Mouse (Mus musculus) testis, adult 10 weeks (tissue): ENCODE data around the gene Gm21988. TPM values are rescaled to one million over a fixed set of nuclear protein-coding genes. Genes with fewer than 3 reads are reported as not detected.

Experiments
- polyA plus RNA-seq: library from polyadenylated mRNA; stranded (reverse); fragments of 350-450 nt; fragmentation: Illumina TruSeq; extraction: RNeasy Lipid Tissue Mini Kit (QIAGEN cat#74804); gene quantifications from one replicate; pipeline ENCODE4 v1.2.3, GENCODE M21; 2014; ENCODE audit warnings: low read depth, low replicate concordance

The Gm21988 gene
- 0.46 TPM for polyA plus RNA-seq

GRCm38 (mm10) chr11:70239541-70240279 is at the start of gene Gm21988, which contains the start of gene Rnasek:
Gene Gm21988 (minus strand): TSS chr11:70239830.
Gene Rnasek (minus strand): TSS chr11:70239842.

GRCm38 (mm10) chr11:70254931-70255531 is 15.4 kb upstream of the Gm21988 start, which contains the start of gene Alox12:
Gene Alox12 (minus strand): TSS chr11:70255353.

GRCm38 (mm10) chr11:70237457-70238167 is 2.0 kb downstream of the Gm21988 start, which contains the start of gene 0610010K14Rik:
Gene 0610010K14Rik (minus strand): TSS chr11:70237914.

GRCm38 (mm10) chr11:70229260-70230010 is 10.2 kb downstream of the Gm21988 start, which contains the start of gene Bcl6b:
Gene Bcl6b (minus strand): TSS chr11:70229798.

GRCm38 (mm10) chr11:70220731-70221602 is 18.7 kb downstream of the Gm21988 start, which contains the start of gene Slc16a13:
Gene Slc16a13 (minus strand): TSS chr11:70221064.

GRCm38 (mm10) chr11:70212423-70212822 is 27.2 kb downstream of the Gm21988 start, which contains the start of gene Slc16a11:
Gene Slc16a11 (plus strand): TSS chr11:70212752.

Other genes starting within 250 kb of the Gm21988 start
- 586 TPM for gene Gabarap, start 248.7 kb downstream of the Gm21988 start, polyA plus RNA-seq
- 12.7 TPM for gene Phf23, start 244.1 kb downstream of the Gm21988 start, polyA plus RNA-seq
- gene Dvl2, start 239.2 kb downstream of the Gm21988 start, polyA plus RNA-seq, result 0.98 TPM
- 3.9 TPM for gene Acadvl, start 224.4 kb downstream of the Gm21988 start, polyA plus RNA-seq
- gene Dlg4, start 222.9 kb downstream of the Gm21988 start, polyA plus RNA-seq, result 0.46 TPM
- gene Asgr1, start 185.7 kb downstream of the Gm21988 start, polyA plus RNA-seq, result not detected
- gene Asgr2, start 147.2 kb downstream of the Gm21988 start, polyA plus RNA-seq, result not detected
- gene Mgl2, start 109.5 kb downstream of the Gm21988 start, polyA plus RNA-seq, result 0.73 TPM
- 1.9 TPM for gene Clec10a, start 83.6 kb downstream of the Gm21988 start, polyA plus RNA-seq
- gene Slc16a11, start 27.1 kb downstream of the Gm21988 start, polyA plus RNA-seq, result not detected
- gene Slc16a13, start 18.8 kb downstream of the Gm21988 start, polyA plus RNA-seq, result 0.62 TPM
- 1.7 TPM for gene Bcl6b, start 10.0 kb downstream of the Gm21988 start, polyA plus RNA-seq
- gene 0610010K14Rik, start 1.9 kb downstream of the Gm21988 start, polyA plus RNA-seq, result 2.5 TPM
- 13.8 TPM for gene Rnasek, start within 50 bp of the Gm21988 start, polyA plus RNA-seq
- 3.0 TPM for gene Alox12, start 15.5 kb upstream of the Gm21988 start, polyA plus RNA-seq
- not detected for gene Alox12e, start 82.8 kb upstream of the Gm21988 start, polyA plus RNA-seq
- 0.41 TPM for gene Alox15, start 112.2 kb upstream of the Gm21988 start, polyA plus RNA-seq
- 11.9 TPM for gene Pelp1, start 170.2 kb upstream of the Gm21988 start, polyA plus RNA-seq
- gene Arrb2, start 192.8 kb upstream of the Gm21988 start, polyA plus RNA-seq, result 0.35 TPM
- gene Med11, start 212.1 kb upstream of the Gm21988 start, polyA plus RNA-seq, result 4.8 TPM
- gene Zmynd15, start 219.6 kb upstream of the Gm21988 start, polyA plus RNA-seq, result 18.1 TPM
- gene Cxcl16, start 220.2 kb upstream of the Gm21988 start, polyA plus RNA-seq, result 2.3 TPM